Mouse (Mus musculus): ENCODE results near the gene Olfr137. TPM values are rescaled to one million over a fixed set of nuclear protein-coding genes. Genes with fewer than 3 reads are reported as not detected.

Gene Olfr137
- polyA plus RNA-seq (2015; fragmentation: Nextera tagmentation; extraction: Ambion mirVana), result not detected in 2 replicates

DNA sequence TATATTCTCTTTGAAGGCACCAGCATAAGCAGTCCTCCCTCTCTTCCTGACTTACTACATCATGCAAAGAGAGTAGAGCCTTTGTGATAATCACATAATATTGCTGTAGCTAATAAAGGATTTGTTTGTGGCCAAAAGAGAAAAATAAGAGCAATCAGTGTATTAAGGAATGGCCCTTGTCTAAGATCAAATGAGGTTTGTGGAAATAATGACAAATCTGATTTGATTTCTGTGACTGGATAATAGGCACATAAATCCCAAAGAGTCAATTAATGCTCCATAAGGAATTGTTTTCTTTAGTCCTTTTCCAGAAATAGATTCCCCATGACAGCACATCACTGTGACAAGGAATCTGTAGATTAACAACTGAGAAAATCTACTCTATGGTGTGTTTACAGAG is at the start of gene Olfr137:
Olfr137 (minus strand) TSS at position 101 of the 400 bp plus-strand sequence.
- Histone ChIP-seq H3K9ac (no peak within 1 kb of the TSS), H3K27ac (no peak within 1 kb of the TSS), H3K9me3 (no peaks in the 10 kb centered on the region), H3K36me3 (replicated peaks) (no peaks in the 10 kb centered on the region), H3K4me1 (no peaks in the 10 kb centered on the region), H3K4me2 (no peak within 1 kb of the TSS), H3K4me3 (no peak within 1 kb of the TSS), H3K27me3 (replicated peaks) (no peaks in the 10 kb centered on the region)
- no peak for ATAC-seq (replicated peaks)

DNA sequence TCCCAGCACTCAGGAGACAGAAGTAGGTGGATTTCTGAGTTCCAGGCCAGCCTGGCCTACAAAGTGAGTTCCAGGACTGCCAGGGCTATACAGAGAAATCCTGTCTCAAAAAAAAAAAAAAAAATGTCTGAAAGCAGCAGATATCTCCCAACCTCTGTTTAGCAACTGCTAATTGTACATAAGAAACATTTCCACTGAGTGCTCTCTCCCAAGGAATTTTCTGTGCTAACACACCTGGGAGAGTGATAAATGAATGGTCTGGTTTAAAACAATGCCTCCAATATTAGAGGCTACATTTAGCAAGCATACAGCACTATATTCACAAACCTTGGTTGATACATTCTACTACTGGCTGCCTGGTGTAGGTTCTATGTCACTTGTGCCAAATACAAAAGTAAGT is 22.2 kb upstream of the Olfr137 start, which contains the start of gene Olfr136:
Olfr136 (plus strand) TSS at position 301 of the 400 bp plus-strand sequence.
- ATAC-seq (replicated peaks), result no peak
- Histone ChIP-seq H3K4me3 (no peak within 1 kb of the TSS), H3K27ac (no peak within 1 kb of the TSS), H3K27me3 (replicated peaks) (no peaks in the 10 kb centered on the region), H3K9ac (no peak within 1 kb of the TSS), H3K9me3 (no peaks in the 10 kb centered on the region), H3K4me2 (no peak within 1 kb of the TSS), H3K36me3 (replicated peaks) (no peaks in the 10 kb centered on the region), H3K4me1 (no peaks in the 10 kb centered on the region)

DNA sequence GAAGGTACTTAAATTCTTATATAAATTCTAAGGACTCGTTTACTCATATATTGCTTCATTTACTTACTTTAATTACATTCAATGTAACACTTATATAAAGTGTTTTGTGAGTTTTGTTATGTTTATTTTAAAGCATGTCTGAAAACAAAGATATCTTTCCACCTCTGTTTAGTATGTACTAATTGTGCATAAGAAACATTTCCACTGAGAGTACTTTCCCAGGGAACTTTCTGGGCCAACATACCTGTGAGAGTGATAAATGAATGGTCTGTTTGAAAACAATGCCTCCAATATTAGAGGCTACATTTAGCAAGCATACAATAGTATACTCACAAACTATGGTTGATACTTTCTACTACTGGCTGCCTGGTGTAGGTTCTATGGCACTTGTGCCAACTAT is 46.6 kb downstream of the Olfr137 start, which contains the start of gene Olfr138:
Olfr138 (plus strand) TSS at position 301 of the 400 bp plus-strand sequence.
- Histone ChIP-seq H3K4me2 (no peak within 1 kb of the TSS), H3K27ac (no peak within 1 kb of the TSS), H3K9me3 (no peaks in the 10 kb centered on the region), H3K27me3 (replicated peaks) (no peaks in the 10 kb centered on the region), H3K4me1 (no peaks in the 10 kb centered on the region), H3K9ac (no peak within 1 kb of the TSS), H3K4me3 (no peak within 1 kb of the TSS), H3K36me3 (replicated peaks) (no peaks in the 10 kb centered on the region)
- ATAC-seq (replicated peaks), result no peak
- WGBS, result 71% methylated on average over 1 of the region's 1 CpGs

Other genes starting within 250 kb of the Olfr137 start
- not detected in 2 replicates for gene Olfr129, start 247.5 kb downstream of the Olfr137 start, polyA plus RNA-seq (2015; fragmentation: Nextera tagmentation; extraction: Ambion mirVana)
- gene Olfr130, start 243.6 kb downstream of the Olfr137 start, polyA plus RNA-seq (2015; fragmentation: Nextera tagmentation; extraction: Ambion mirVana), result not detected in 2 replicates
- gene Olfr131, start 218.9 kb downstream of the Olfr137 start, polyA plus RNA-seq (2015; fragmentation: Nextera tagmentation; extraction: Ambion mirVana), result not detected in 2 replicates
- not detected in 2 replicates for gene Olfr132, start 173.0 kb downstream of the Olfr137 start, polyA plus RNA-seq (2015; fragmentation: Nextera tagmentation; extraction: Ambion mirVana)
- gene Olfr133, start 162.3 kb downstream of the Olfr137 start, polyA plus RNA-seq (2015; fragmentation: Nextera tagmentation; extraction: Ambion mirVana), result not detected in 2 replicates
- not detected in 2 replicates for gene Olfr134, start 136.2 kb downstream of the Olfr137 start, polyA plus RNA-seq (2015; fragmentation: Nextera tagmentation; extraction: Ambion mirVana)
- gene Olfr135, start 103.2 kb downstream of the Olfr137 start, polyA plus RNA-seq (2015; fragmentation: Nextera tagmentation; extraction: Ambion mirVana), result not detected in 2 replicates
- gene Olfr138, start 46.5 kb downstream of the Olfr137 start, polyA plus RNA-seq (2015; fragmentation: Nextera tagmentation; extraction: Ambion mirVana), result not detected in 2 replicates
- gene Olfr136, start 22.3 kb upstream of the Olfr137 start, polyA plus RNA-seq (2015; fragmentation: Nextera tagmentation; extraction: Ambion mirVana), result not detected in 2 replicates
- gene Esp36, start 112.6 kb upstream of the Olfr137 start, polyA plus RNA-seq (2015; fragmentation: Nextera tagmentation; extraction: Ambion mirVana), result not detected in 2 replicates
- not detected in 2 replicates for gene Esp34, start 246.6 kb upstream of the Olfr137 start, polyA plus RNA-seq (2015; fragmentation: Nextera tagmentation; extraction: Ambion mirVana)

Data from midbrain, embryonic 15.5 days (tissue).